Mouse (Mus musculus) liver, embryonic 13.5 days (tissue): ENCODE results near the gene Zwint. TPM values are rescaled to one million over a fixed set of nuclear protein-coding genes. Genes with fewer than 3 reads are reported as not detected.

Experiments
- ATAC-seq: fragments of 200-750 bp; cut with Nextera tagmentation; 2 replicates; pipeline ENCODE4 v1.8.0; 2017; ENCODE audit warnings: low read depth, mild to moderate bottlenecking, moderate number of reproducible peaks, moderate library complexity
- DNase-seq: peaks from one replicate; pipeline ENCODE4 v3.0.0; 2022
- H3K27ac ChIP-seq: fragments of 300-500 bp; sonication (generic); 2 replicates; pipeline ENCODE4 v1.5.1; 2015; ENCODE audit warnings: moderate library complexity, mild to moderate bottlenecking, inconsistent platforms
- H3K27me3 ChIP-seq: fragments of 300-500 bp; sonication (generic); 2 replicates; pipeline ENCODE4 v1.6.1; 2015; ENCODE audit warnings: mild to moderate bottlenecking, inconsistent platforms
- H3K36me3 ChIP-seq: fragments of 300-500 bp; sonication (generic); 2 replicates; pipeline ENCODE4 v1.6.1; 2015; ENCODE audit warnings: mild to moderate bottlenecking, inconsistent platforms
- H3K4me1 ChIP-seq: fragments of 300-500 bp; sonication (generic); replicated peaks from 2 replicates; pipeline ENCODE4 v1.6.1; 2015; ENCODE audit warnings: inconsistent platforms
- H3K4me2 ChIP-seq: fragments of 300-500 bp; sonication (generic); 2 replicates; pipeline ENCODE4 v1.6.1; 2015; ENCODE audit warnings: inconsistent platforms, mild to moderate bottlenecking, moderate library complexity
- H3K4me3 ChIP-seq: fragments of 300-500 bp; sonication (generic); replicated peaks from 2 replicates; pipeline ENCODE4 v1.5.1; 2015; ENCODE audit warnings: mild to moderate bottlenecking, inconsistent platforms
- H3K9ac ChIP-seq: fragments of 300-500 bp; sonication (generic); 2 replicates; pipeline ENCODE4 v1.6.1; 2015; ENCODE audit warnings: mild to moderate bottlenecking, inconsistent platforms
- H3K9me3 ChIP-seq: fragments of 300-500 bp; sonication (generic); replicated peaks from 2 replicates; pipeline ENCODE4 v1.6.1; 2016; ENCODE audit warnings: inconsistent platforms
- WGBS: fragments of 180-500 bp; shearing (Covaris S2); methylation state at CpG from one replicate; pipeline ENCODE4 v1.1.7; 2015; ENCODE audit not compliant: insufficient replicate concordance; 5-methylcytosine and 5-hydroxymethylcytosine counted together
- polyA plus RNA-seq: library from polyadenylated mRNA; unstranded; fragments of >200 nt; fragmentation: Nextera tagmentation; extraction: Ambion mirVana; gene quantifications from 2 replicates; pipeline ENCODE4 v1.2.1, GENCODE M21; 2015

Gene Zwint
- polyA plus RNA-seq, result 179 and 198 TPM in 2 replicates

DNA sequence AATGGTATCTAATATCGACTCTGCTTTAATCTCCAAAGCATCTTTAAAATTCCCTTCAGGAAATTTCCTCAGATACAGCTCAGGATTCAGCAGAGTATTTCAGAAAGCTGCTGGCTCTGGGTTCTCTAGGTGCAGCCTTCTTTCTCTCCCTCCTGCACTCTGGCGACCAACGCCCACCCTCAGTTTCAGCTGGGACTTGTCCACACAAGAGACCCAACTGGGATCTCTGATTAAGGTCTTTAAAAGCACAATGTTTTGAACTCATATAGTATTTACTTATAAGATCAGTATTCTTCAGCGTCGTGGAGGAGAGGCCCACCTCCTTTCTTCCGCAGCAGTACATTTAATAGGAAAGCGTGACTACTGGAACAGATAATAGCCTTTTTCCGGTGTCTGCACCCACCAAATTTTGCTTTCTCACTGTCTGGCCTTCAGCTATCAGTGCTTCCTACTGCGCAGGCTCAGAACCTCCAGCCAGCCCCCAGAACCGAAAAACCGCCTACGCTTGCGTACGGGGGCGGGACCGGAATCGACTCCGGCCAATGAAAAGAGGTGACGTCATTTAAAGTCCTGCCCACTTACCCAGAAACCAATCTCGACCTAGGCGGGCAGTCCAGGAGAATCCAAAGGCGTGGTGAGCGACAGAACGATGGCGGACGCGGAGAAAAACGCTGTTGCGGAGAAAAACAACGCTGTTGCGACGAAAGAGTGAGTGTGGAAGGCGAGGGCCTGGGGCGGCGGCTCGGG lies at the start of gene Zwint:
Gene Zwint, plus strand, starts transcription at position 576 of the 747 bp plus-strand sequence.
- H3K9me3 ChIP-seq, result no peaks in the 10 kb centered on the region
- H3K27ac ChIP-seq, result peak within 1 kb of the TSS; percentile 98
- peak within 1 kb of the TSS; percentile 80 for H3K4me3 ChIP-seq
- peaks cover 22% of the 10 kb centered on the region for H3K4me1 ChIP-seq
- no peaks in the 10 kb centered on the region for H3K27me3 ChIP-seq
- peak within 1 kb of the TSS; percentile 84 for H3K9ac ChIP-seq
- peak within 1 kb of the TSS; percentile 86 for H3K4me2 ChIP-seq
- 1% methylated on average over 36 of the region's 36 CpGs for WGBS
- DNase-seq, result peak; percentile 94
- peak; percentile 98 for ATAC-seq
- H3K36me3 ChIP-seq, result peaks cover 32% of the 10 kb centered on the region

DNA sequence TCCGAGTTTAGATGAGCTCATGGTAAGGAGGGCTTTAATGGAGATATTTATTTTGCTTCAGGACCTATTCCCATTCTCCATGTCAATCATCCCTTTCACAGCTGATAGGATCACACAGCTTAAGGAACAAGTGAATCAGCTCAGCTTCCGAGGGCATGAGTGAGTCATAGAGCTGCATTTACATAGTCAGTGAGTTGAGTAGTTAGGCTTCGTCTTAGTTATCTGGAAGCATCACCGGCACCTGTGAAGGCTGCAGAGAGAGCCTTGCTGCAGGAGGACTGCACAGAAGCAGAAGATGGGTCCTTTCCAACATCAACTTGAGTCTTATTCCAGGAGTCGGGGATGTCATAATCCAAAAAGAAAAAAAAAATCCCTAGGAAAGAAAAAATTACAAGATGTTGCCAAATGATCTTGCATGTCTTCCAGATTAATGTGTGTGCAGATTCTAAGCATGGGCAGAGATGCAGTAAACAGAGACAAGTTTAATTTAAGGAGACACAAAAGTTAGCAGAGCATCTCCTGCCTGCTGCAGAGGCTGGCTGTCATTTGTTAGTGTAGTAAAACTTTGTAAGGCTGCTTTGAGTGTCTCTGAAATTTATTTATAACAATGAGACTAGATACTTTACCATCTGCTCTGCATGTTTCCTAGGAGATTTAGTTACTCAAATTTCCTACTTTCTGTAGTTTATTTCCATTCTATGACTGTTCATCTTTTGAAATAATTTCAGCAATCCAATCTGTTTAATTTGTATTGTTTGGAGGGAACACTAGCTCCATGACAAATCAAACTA lies 41.3 kb upstream of the Zwint start:
- H3K27ac ChIP-seq, result no peak overlapping the region
- DNase-seq, result no peak
- no peak overlapping the region for H3K9ac ChIP-seq
- no peaks in the 10 kb centered on the region for H3K27me3 ChIP-seq
- no peak for ATAC-seq
- H3K4me1 ChIP-seq, result no peaks in the 10 kb centered on the region
- H3K4me3 ChIP-seq, result no peak overlapping the region
- H3K36me3 ChIP-seq, result no peaks in the 10 kb centered on the region
- WGBS, result 60% methylated on average over 5 of the region's 5 CpGs
- H3K4me2 ChIP-seq, result no peak overlapping the region
- no peaks in the 10 kb centered on the region for H3K9me3 ChIP-seq

DNA sequence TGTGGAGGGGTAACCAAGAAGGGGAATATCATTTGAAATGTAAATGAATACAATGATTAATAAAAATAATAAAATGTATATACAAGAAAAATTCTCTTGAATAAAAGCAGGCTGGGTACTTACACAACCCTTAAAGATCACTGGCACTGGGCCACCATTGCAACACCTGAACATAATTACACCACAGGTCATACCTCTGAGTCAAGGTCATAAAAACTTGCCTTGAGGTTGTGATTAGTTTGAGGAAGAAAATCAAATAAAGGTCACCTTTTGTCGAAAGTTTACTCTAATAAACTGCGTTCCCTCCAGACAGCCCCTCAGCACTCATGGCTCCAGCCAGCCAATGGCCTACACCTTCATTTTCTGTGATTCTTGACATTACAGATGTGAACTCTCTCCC lies 38.5 kb upstream of the Zwint start:
- Histone ChIP-seq H3K9ac (no peak overlapping the region), H3K36me3 (no peaks in the 10 kb centered on the region), H3K27ac (no peak overlapping the region), H3K4me2 (no peak overlapping the region), H3K9me3 (no peaks in the 10 kb centered on the region), H3K4me1 (no peaks in the 10 kb centered on the region), H3K27me3 (no peaks in the 10 kb centered on the region), H3K4me3 (no peak overlapping the region)
- WGBS, result 88% methylated on average over 2 of the region's 2 CpGs
- no peak for ATAC-seq
- no peak for DNase-seq

DNA sequence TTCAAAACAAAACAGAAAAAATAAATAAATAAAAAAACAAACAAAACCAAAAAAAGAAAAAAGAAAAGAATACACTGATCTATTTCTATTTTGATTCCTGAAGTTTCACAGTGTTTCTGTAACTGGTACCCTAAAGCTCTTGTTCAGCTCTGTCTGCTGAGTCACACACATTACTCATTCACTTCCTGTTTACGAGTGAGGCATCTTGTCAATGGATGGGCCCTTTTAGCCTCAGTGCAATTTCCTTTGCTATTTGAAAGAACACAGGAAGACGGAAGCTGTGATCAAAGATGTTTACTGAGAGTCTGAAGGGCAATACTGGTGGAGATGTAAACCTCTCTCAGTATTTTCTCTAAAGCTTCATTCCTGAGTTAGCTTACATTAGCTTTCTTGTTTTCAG lies 34.1 kb upstream of the Zwint start:
- H3K9ac ChIP-seq, result no peak overlapping the region
- ATAC-seq, result no peak
- no peaks in the 10 kb centered on the region for H3K36me3 ChIP-seq
- no peaks in the 10 kb centered on the region for H3K9me3 ChIP-seq
- H3K4me3 ChIP-seq, result no peak overlapping the region
- 23% methylated on average over 2 of the region's 2 CpGs for WGBS
- no peaks in the 10 kb centered on the region for H3K4me1 ChIP-seq
- no peak overlapping the region for H3K27ac ChIP-seq
- H3K4me2 ChIP-seq, result no peak overlapping the region
- H3K27me3 ChIP-seq, result no peaks in the 10 kb centered on the region
- no peak for DNase-seq

DNA sequence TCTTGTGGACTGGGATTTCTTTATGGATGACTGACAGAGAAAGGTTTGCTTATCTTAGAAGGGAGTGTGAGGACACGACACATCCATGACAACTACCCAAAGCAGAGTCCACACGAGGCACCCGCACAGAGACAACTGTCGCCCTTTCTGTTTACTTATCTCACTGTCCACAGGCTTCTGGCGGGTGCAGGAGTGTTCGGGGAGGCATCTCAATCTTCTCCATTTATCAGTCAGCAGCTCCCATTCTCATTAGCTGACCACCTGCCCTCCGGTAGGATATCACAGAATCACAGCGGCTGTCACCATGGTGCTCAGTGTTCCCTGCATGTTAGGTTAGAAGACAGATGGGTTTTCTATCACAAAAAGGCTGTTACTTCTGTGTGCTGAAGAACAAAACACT lies 31.1 kb upstream of the Zwint start:
- Histone ChIP-seq H3K27me3 (no peaks in the 10 kb centered on the region), H3K36me3 (no peaks in the 10 kb centered on the region), H3K9me3 (no peaks in the 10 kb centered on the region), H3K4me3 (no peak overlapping the region), H3K4me1 (no peaks in the 10 kb centered on the region), H3K27ac (no peak overlapping the region), H3K9ac (no peak overlapping the region), H3K4me2 (no peak overlapping the region)
- WGBS, result 19% methylated on average over 8 of the region's 8 CpGs
- DNase-seq, result peak; percentile 3
- peak; percentile 61 for ATAC-seq

DNA sequence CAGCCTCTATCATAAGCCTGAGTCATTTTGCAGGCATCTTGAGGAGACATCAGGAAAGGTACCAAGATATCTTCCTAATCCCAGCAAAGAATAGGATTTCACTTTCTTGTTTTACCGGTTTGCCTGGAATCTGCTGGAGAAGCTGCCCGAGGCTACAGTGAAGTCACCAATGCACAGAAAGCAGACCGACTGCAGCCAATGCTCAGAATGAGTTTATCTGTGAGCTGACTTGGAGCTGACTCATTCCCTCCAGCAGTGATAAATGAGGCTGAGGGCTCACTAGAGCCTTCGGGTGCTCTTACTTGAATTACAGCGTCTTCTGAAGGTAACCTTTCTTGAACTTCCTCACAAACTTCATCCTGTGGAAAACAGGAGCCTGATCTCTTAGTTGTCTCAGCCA lies 20.5 kb upstream of the Zwint start:
- Histone ChIP-seq H3K4me3 (no peak overlapping the region), H3K4me2 (no peak overlapping the region), H3K27ac (no peak overlapping the region), H3K9me3 (no peaks in the 10 kb centered on the region), H3K4me1 (no peaks in the 10 kb centered on the region), H3K27me3 (no peaks in the 10 kb centered on the region), H3K9ac (no peak overlapping the region), H3K36me3 (no peaks in the 10 kb centered on the region)
- ATAC-seq, result no peak
- 22% methylated on average over 5 of the region's 5 CpGs for WGBS
- no peak for DNase-seq

DNA sequence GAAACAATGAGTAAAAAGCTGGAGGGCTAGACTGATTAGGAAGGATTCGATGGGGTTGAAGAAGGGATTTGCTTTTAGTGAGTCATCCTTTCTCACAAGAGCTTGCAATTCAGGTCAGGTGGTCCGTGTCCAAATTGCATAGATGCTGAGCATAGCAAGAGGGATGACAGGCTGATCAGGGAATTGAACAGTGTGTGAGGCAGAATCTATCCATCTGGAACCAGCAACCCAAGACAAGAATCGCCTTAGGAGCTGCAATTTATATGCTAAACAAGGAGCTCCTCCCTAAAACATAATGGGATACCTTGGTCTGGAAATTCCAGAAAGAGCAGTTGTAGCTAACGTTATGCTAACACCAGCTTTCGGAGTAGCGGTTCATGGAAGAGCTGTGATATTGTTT lies 3.8 kb upstream of the Zwint start:
- no peak overlapping the region for H3K4me2 ChIP-seq
- H3K4me1 ChIP-seq, result peaks cover 13% of the 10 kb centered on the region
- H3K27me3 ChIP-seq, result no peaks in the 10 kb centered on the region
- no peak overlapping the region for H3K27ac ChIP-seq
- WGBS, result 64% methylated on average over 6 of the region's 6 CpGs
- no peak for DNase-seq
- H3K9ac ChIP-seq, result no peak overlapping the region
- no peak for ATAC-seq
- H3K4me3 ChIP-seq, result no peak overlapping the region
- H3K36me3 ChIP-seq, result no peaks in the 10 kb centered on the region
- no peaks in the 10 kb centered on the region for H3K9me3 ChIP-seq

DNA sequence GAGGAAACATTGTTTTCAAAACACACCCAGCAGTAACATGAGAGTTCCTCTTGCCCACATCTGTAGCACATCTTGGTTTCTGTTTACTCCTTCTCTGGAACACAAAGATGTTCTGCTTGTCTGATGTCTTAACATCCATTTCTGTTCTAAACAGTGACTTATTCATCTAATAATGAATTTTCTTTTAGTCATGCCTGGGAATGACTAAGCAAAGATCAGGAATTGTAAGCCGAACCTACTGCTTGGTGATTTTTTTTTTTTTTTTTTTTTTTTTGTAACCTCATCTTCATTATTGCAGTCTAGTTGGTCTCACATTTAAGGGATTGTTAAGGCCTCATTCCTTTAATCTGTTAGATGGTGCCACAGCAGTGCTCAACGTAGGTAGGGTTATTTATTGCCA lies 848 bp upstream of the Zwint start:
- no peaks in the 10 kb centered on the region for H3K9me3 ChIP-seq
- DNase-seq (no peak), ATAC-seq (no peak)
- peak overlapping the region; percentile 70 for H3K4me2 ChIP-seq
- H3K9ac ChIP-seq, result peak overlapping the region; percentile 51; the same call in 1 of the 2 replicates
- peak overlapping the region; percentile 93 for H3K27ac ChIP-seq
- WGBS, result 46% methylated on average over 2 of the region's 2 CpGs
- H3K4me3 ChIP-seq, result peak overlapping the region; percentile 80
- H3K27me3 ChIP-seq, result no peaks in the 10 kb centered on the region
- peaks cover 26% of the 10 kb centered on the region for H3K36me3 ChIP-seq
- peaks cover 22% of the 10 kb centered on the region for H3K4me1 ChIP-seq

DNA sequence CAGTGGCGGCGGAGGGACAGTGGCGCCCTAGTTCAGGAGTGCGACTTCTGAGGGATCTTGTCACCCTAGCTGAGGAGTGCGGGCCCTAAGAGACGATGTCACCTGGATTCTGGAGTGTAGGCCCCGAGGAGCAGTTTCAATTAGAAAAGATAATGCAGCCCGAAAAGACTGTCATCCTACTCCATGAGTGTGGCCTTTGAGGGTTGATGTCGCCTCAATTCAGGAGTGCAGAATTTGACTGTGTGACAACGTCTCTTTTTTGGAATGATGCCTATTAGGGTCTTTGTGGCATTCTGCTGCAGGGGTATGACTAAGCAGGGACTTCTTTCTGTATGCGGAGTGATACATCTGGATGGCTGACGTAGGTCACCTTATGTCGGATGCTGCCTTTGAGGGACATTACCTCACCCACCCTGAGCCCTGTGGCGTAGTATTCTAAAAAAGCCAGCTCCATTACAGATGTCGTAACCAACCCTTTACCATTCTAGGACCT lies 418 bp downstream of the Zwint start:
- Histone ChIP-seq H3K9me3 (no peaks in the 10 kb centered on the region), H3K27ac (peak overlapping the region; percentile 98), H3K4me3 (peak overlapping the region; percentile 80), H3K4me2 (peak overlapping the region; percentile 86), H3K27me3 (no peaks in the 10 kb centered on the region), H3K36me3 (peaks cover 35% of the 10 kb centered on the region), H3K9ac (peak overlapping the region; percentile 84), H3K4me1 (peaks cover 22% of the 10 kb centered on the region)
- WGBS, result 2% methylated on average over 15 of the region's 15 CpGs
- DNase-seq (peak; percentile 62), ATAC-seq (peak; percentile 63)

DNA sequence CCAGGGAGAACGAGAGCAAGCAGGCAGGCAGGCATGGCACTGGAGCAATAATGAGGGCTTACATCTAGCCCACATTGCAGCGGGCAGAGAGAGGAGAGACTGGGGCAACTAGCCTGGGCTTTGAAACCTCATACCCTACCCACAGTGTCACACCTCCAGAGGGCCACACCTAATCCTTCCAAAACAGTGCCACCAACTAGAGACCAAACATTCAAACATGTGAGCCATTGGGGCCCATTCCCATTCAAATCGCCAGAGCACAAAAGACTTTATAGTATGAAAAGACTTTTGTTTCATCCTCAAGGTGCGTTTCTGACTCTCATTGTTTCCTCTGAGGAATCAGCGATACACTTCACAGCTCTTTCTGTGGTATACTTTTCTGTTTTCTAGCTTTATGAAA lies 4.6 kb downstream of the Zwint start:
- Histone ChIP-seq H3K36me3 (peaks cover 69% of the 10 kb centered on the region), H3K9me3 (no peaks in the 10 kb centered on the region)

DNA sequence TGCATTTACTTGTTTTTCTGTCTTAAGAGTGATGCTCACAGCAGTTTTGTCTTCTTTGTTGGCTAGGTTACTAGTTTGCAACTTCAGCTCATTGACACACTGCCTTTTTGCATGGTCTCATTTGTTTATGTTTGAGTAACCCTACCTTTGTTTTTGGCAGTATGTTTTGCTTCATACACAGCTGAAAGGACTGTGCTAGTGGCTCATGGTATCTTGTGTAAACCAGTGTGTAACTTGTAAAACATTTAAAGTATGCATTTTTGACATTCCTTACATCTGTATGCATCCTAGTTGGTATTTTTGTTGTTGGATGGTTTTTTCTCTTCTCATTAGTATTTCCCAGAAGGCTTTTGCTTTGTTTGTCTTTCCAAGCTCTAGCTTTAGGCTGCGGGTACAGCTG lies 5.7 kb downstream of the Zwint start:
- Histone ChIP-seq H3K9me3 (no peaks in the 10 kb centered on the region), H3K4me2 (no peak overlapping the region), H3K9ac (no peak overlapping the region), H3K36me3 (peaks cover 78% of the 10 kb centered on the region), H3K27me3 (no peaks in the 10 kb centered on the region), H3K27ac (no peak overlapping the region), H3K4me3 (no peak overlapping the region), H3K4me1 (peaks cover 14% of the 10 kb centered on the region)
- ATAC-seq (no peak), DNase-seq (no peak)
- 85% methylated on average over 1 of the region's 1 CpGs for WGBS

More for the DNA sequence above, 4.6 kb downstream of the Zwint start:
- no peak for ATAC-seq
- Histone ChIP-seq H3K4me3 (no peak overlapping the region), H3K27ac (no peak overlapping the region), H3K4me2 (no peak overlapping the region), H3K9ac (no peak overlapping the region), H3K4me1 (peaks cover 15% of the 10 kb centered on the region), H3K27me3 (no peaks in the 10 kb centered on the region)
- no peak for DNase-seq
- 86% methylated on average over 5 of the region's 5 CpGs for WGBS
